Mouse (Mus musculus) E14TG2a.4 (cell line): ENCODE measurements at regions not wholly inside any gene's neighbourhood (a gene's known extent, or its start where the extent isn't known, plus 50 kb on each side); places are given as distances from the start of the nearest gene placed in this dataset.
"Not testable (repeated sequence)": the region's sequence is repeated elsewhere in the genome, so short reads cannot be mapped to it uniquely, and the experiment has no call there.

Experiments used
- CTCF ChIP-seq: conservative IDR thresholded peaks from 2 replicates; pipeline ENCODE4 v1.5.1; 2014; ENCODE audit warnings: low read length
- POU5F1 ChIP-seq: IDR thresholded peaks from 2 replicates; pipeline ENCODE4 v1.6.1; 2014; ENCODE audit warnings: low read length, borderline replicate concordance

DNA sequence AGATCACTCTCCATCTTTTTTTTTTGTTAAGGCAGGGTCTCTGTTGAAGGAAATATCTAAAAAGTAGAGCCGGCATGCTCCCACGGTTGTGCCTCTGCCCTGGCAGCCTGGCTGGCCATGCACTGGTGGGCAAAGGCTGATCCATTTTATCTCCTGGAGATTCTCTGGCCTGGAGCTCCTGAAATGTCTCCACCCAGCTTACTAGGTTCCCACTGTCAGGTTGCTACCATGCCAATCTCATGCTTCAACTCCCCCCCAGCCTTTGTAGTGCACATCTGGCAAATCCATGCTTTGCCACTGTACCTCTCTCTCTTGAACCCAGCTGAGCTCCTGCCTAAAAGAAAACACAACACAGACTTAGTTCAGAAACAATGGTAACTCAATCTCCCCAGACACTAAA, 129.0 kb downstream of the Zfp993 start:
- TF ChIP-seq CTCF, POU5F1: not testable (repeated sequence)
